Mouse (Mus musculus): Measurements from ENCODE around the gene Foxn3.

DNA sequence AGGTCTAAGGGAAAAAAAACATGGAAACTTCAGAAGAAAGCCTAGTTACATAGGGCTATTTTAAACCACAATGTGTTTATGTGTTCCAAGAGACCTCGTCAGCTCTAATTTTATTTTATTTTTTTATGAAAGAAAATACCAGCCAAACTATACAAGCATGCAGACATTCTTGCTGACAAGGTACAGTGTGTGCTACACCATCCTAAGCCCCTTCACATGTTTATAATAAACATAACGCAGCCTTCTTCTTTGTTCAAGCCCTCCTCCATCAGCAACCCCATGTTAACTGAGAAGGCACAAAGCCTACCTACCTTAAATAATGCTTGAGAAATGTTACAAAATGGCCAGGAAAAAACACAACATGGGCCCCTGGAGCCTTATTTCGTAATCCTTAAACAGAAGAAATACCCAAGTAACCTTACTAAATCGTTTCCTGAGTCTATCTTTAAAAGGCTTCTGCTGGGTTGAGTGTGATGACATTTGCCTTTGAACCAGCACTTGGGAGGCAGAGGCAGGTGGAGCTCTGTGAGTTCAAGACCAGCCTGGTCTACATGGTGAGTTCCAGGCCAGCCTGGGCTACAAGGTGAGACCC, 74.3 kb downstream of the Foxn3 start:
- TF ChIP-seq POLR2A (IDR thresholded peaks at IDR 0.05; ENCODE audit: low read depth, low read length): no peak
- no peak for TF ChIP-seq CTCF (IDR thresholded peaks at IDR 0.05; ENCODE audit: extremely low read depth, insufficient read depth, insufficient read length, insufficient replicate concordance)

Measured in spleen, adult 2 months (tissue).